Mouse (Mus musculus) limb, embryonic 11.5 days (tissue): ENCODE results near the gene Ndufs7. TPM values are rescaled to one million over a fixed set of nuclear protein-coding genes. Genes with fewer than 3 reads are reported as not detected.
A peak's percentile ranks its signal among the peaks of the same experiment; 100 is the strongest.
"Not testable (repeated sequence)": the region's sequence is repeated elsewhere in the genome, so short reads cannot be mapped to it uniquely, and the experiment has no call there.

Experiments
- ATAC-seq: fragments of 200-750 bp; cut with Nextera tagmentation; 2 replicates; pipeline ENCODE4 v1.8.0; 2017; ENCODE audit warnings: low read depth; ENCODE audit not compliant: insufficient number of reproducible peaks, low FRiP score, low TSS enrichment
- DNase-seq: peaks from one replicate; pipeline ENCODE4 v3.0.0-alpha.2; 2015; ENCODE audit warnings: low spot score
- H3K27ac ChIP-seq: fragments of 300-500 bp; sonication (generic); replicated peaks from 2 replicates; pipeline ENCODE4 v1.5.1; 2014; ENCODE audit warnings: low read depth, mild to moderate bottlenecking, low read length
- H3K27me3 ChIP-seq: fragments of 300-500 bp; sonication (generic); 2 replicates; pipeline ENCODE4 v1.6.1; 2014; ENCODE audit warnings: mild to moderate bottlenecking, low read length, mixed read lengths; ENCODE audit not compliant: control insufficient read depth, insufficient read depth
- H3K36me3 ChIP-seq: fragments of 300-500 bp; sonication (generic); 2 replicates; pipeline ENCODE4 v1.6.1; 2014; ENCODE audit warnings: mild to moderate bottlenecking, low read length, moderate library complexity, mixed read lengths; ENCODE audit not compliant: control insufficient read depth, insufficient read depth
- H3K4me1 ChIP-seq: fragments of 300-500 bp; sonication (generic); 2 replicates; pipeline ENCODE4 v1.6.1; 2014; ENCODE audit warnings: low read length, mixed read lengths; ENCODE audit not compliant: control insufficient read depth, insufficient read depth
- H3K4me2 ChIP-seq: fragments of 300-500 bp; sonication (generic); 2 replicates; pipeline ENCODE4 v1.6.1; 2014; ENCODE audit warnings: low read depth, mild to moderate bottlenecking, moderate library complexity; ENCODE audit not compliant: severe bottlenecking
- H3K4me3 ChIP-seq: fragments of 300-500 bp; sonication (generic); 2 replicates; pipeline ENCODE4 v1.5.1; 2014; ENCODE audit warnings: low read depth, low read length
- H3K9ac ChIP-seq: fragments of 300-500 bp; sonication (generic); 2 replicates; pipeline ENCODE4 v1.6.1; 2014; ENCODE audit warnings: mild to moderate bottlenecking, low read length
- H3K9me3 ChIP-seq: fragments of 300-500 bp; sonication (generic); 2 replicates; pipeline ENCODE4 v1.6.1; 2016; ENCODE audit warnings: low read length; ENCODE audit not compliant: control insufficient read depth
- WGBS: fragments of 180-500 bp; shearing (Covaris S2); extraction: QIAGEN DNeasy Blood & Tissue Kit; methylation state at CpG from one replicate; pipeline ENCODE4 v1.1.7; 2014; 5-methylcytosine and 5-hydroxymethylcytosine counted together
- polyA plus RNA-seq: library from polyadenylated mRNA; unstranded; fragments of >200 nt; fragmentation: Nextera tagmentation; extraction: Ambion mirVana; gene quantifications from 2 replicates; pipeline ENCODE4 v1.2.1, GENCODE M21; 2014

The Ndufs7 gene
- polyA plus RNA-seq, 1 experiment from 2014 or later = 281 TPM

DNA sequence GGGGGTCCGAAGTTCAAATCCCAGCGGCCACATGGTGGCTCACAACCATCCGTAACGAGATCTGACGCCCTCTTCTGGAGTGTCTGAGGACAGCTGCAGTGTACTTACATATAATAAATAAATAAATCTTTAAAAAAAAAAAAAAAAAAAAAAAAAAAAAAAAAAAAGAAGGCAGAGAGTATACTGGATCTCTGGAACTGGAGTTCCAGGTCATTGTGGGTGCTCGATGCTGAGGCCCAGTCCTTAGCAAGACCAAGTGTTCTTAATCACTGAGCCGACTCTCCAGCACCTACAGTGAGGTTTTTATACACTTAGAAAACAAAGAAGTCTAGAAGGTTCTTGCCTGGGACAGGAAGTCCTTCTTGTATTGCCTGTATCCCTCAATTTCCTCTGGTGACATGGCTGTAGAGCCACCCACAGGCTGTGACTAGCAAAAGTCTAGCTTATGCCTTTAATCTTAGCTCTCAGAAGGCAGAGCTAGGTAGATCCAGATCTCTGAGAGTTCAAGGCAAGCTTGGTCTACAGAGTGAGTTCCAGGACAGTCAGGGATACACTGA is 37.3 kb upstream of the Ndufs7 start:
- not testable (repeated sequence) for ATAC-seq, H3K36me3 ChIP-seq, H3K4me2 ChIP-seq, H3K4me3 ChIP-seq, H3K27me3 ChIP-seq, H3K9me3 ChIP-seq, H3K9ac ChIP-seq, H3K27ac ChIP-seq, H3K4me1 ChIP-seq, DNase-seq
- WGBS = 76% methylated on average over 7 of the region's 7 CpGs

DNA sequence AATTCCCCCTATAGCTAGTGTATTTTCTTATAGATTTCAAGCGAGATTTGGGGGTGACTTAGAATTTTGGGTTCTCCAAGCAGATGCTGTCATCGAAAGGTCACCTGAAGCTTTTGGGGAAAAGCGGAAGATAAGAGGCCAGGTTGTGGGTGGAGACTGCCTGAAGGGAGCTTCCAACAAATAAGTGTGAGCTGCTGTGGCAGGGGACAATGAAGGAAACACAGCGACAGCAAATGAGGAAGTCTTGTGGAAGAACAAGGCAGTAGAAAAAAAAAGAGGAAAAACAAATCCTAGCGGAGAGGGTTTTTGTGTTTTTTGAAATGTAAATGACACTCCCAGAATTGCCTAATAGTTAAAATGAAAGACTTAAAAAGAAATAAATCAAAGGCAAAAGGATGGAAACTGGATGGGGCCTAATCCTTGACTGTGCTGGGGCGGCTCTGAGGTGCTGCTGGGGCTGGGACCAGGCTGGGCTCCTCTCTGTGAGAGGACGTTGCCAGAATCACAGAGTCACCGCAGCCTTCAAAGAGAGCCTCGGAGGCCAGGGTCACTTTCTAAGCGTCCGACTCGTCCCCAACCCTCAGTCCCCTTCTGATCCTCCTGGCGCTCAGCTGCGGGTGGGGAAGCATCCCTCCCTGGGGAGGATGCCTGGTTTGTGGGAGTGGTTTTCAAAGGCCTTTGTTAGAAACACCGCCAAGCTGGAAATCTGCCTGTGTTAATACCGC is 33.7 kb upstream of the Ndufs7 start:
- no peak overlapping the region for H3K9ac ChIP-seq
- H3K27ac ChIP-seq = no peak overlapping the region
- no peaks in the 10 kb centered on the region for H3K9me3 ChIP-seq
- no peak overlapping the region for H3K4me2 ChIP-seq
- WGBS = 26% methylated on average over 16 of the region's 16 CpGs
- ATAC-seq = no peak
- no peaks in the 10 kb centered on the region for H3K27me3 ChIP-seq
- no peaks in the 10 kb centered on the region for H3K4me1 ChIP-seq
- H3K4me3 ChIP-seq = no peak overlapping the region
- no peak for DNase-seq
- H3K36me3 ChIP-seq = no peaks in the 10 kb centered on the region

DNA sequence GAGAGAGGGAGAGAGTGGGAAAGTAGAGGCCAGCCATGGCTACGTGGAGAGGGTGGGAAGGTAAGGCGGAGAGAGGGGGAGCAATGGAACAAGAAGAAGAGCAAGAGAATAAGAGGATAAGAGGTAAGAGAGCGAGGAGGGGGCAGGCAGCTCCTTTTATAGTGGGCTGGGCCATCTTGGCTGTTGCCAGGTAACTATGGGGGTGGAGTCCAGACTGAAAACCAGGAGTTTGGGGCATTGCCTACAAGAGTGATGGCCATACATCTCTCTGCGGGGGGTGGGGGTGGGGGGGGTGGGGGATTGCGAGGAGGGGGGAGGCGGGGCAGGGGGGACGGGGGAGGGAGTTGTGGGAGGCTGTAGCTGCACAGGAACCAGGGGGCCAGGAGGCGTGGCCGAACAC is 28.2 kb upstream of the Ndufs7 start:
- 40% methylated on average over 6 of the region's 9 CpGs for WGBS
- no peak for ATAC-seq
- DNase-seq = no peak

DNA sequence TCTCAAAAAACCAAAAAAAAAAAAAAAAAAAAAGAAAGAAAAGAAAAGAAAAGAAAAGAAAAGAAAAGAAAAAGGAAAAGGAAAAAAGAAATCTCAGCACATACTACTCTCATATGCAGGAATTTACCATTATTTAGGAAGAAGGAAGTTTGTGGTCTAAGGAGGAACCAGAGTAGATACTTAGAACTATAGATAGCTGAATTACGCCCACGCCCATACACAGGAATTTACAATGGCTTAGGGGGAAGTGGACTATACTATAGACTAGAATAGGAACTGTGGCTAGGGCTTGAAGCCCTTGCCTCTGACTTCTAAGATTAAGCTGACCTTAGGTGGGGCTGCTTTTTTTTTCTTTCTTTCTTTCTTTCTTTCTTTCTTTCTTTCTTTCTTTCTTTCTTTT is 25.8 kb upstream of the Ndufs7 start:
- H3K9ac ChIP-seq, H3K36me3 ChIP-seq, H3K9me3 ChIP-seq, H3K27ac ChIP-seq, H3K4me2 ChIP-seq, ATAC-seq, H3K4me3 ChIP-seq, DNase-seq, H3K27me3 ChIP-seq: not testable (repeated sequence)
- 98% methylated on average over 2 of the region's 2 CpGs for WGBS
- peaks cover 16% of the 10 kb centered on the region for H3K4me1 ChIP-seq

More for the DNA sequence above, 28.2 kb upstream of the Ndufs7 start:
- H3K4me1 ChIP-seq = peaks cover 5% of the 10 kb centered on the region; the same call in 1 of the 2 replicates
- no peaks in the 10 kb centered on the region for H3K9me3 ChIP-seq
- H3K4me2 ChIP-seq = no peak overlapping the region
- no peak overlapping the region for H3K9ac ChIP-seq
- H3K27me3 ChIP-seq = no peaks in the 10 kb centered on the region
- no peak overlapping the region for H3K4me3 ChIP-seq
- no peaks in the 10 kb centered on the region for H3K36me3 ChIP-seq
- no peak overlapping the region for H3K27ac ChIP-seq

DNA sequence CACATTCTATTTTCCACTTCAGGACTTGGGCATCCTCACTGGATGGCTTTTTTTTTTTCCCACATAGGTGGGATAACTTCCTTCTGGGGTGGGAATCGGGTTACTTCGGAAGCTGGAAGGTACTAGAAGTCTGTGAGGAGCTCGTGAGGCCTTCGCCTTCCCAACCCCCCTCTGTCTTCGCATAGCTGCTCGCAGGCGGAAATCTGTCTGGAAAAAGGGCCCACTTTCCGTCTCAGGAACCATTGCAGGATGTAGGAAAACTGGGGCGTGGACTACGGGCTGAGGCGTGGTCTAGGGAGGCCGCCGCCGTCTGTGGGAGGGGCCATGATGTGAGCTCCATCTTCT is 22.9 kb upstream of the Ndufs7 start:
- no peaks in the 10 kb centered on the region for H3K9me3 ChIP-seq
- ATAC-seq (no peak), DNase-seq (no peak)
- H3K4me2 ChIP-seq = peak overlapping the region; percentile 91
- H3K36me3 ChIP-seq = peaks cover 11% of the 10 kb centered on the region
- H3K4me1 ChIP-seq = peaks cover 26% of the 10 kb centered on the region
- WGBS = under 1% methylated on average over 14 of the region's 14 CpGs
- peak overlapping the region; percentile 88; the same call in 1 of the 2 replicates for H3K4me3 ChIP-seq
- H3K27ac ChIP-seq = peak overlapping the region; percentile 93
- no peaks in the 10 kb centered on the region for H3K27me3 ChIP-seq
- peak overlapping the region; percentile 32 for H3K9ac ChIP-seq

DNA sequence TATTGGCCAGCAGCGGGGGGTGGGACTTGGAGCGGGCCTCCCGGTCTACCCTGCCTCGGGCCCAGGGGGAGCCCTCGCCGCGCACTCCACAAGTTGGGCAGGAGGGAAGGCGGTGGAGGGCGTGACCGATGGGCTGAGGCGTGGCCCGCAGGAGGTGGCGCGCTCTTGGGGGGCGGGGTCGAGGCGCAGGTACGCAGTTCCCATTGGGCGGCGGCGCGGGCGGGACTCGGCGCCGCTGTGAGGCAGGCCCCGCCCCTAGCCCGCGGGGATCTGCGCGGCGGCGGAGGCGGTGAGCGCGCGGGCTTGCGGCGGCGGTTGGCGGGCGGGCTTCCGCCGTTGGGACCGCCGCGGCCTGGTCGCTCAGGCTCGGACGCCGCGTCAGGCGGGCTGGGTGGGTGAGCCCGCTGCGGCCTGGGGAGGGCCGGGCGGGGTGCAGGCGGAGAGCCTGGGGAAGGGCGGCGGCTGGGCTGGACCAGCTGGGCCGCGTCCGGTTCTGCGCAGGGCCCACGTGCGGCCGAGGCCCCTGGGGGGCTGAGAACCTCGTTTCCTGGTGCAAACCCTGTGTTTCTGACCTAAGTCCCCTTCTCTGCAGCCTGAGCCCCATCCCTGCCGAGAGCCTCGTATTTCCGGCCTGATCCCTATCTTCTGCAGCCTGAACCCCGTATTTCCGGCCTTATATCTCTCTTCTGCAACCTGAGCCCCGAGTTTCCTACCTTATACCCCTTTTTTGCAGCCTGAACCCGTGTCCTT is 22.3 kb upstream of the Ndufs7 start, which contains the start of gene Mum1:
Mum1 (plus strand) TSS at position 19 of the 750 bp plus-strand sequence.
- WGBS = under 1% methylated on average over 71 of the region's 75 CpGs
- H3K4me1 ChIP-seq = peaks cover 25% of the 10 kb centered on the region

DNA sequence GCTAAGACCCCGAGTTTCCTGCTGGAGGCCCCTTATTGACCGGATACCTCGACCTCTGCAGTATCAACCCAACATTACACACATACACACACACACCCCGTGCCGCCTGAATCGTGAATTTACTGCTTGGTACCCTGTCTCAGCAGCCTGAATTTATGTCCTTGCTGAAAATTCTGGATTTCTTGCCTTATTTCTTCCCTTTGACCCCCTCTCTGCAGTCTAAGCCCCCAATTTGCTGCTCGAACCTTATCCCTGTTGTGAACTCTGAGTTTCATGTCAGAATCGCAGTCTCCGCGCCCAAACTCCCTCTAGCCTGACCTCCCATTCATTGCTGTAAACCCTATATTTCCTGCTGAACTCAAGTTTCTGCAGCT is 21.8 kb upstream of the Ndufs7 start:
- Histone ChIP-seq H3K9me3 (no peaks in the 10 kb centered on the region), H3K27me3 (no peaks in the 10 kb centered on the region), H3K27ac (peak overlapping the region; percentile 91; the same call in 1 of the 2 replicates), H3K4me2 (peak overlapping the region; percentile 91), H3K36me3 (peaks cover 16% of the 10 kb centered on the region), H3K9ac (peak overlapping the region; percentile 97), H3K4me1 (peaks cover 25% of the 10 kb centered on the region), H3K4me3 (peak overlapping the region; percentile 88)
- no peak for DNase-seq
- 11% methylated on average over 10 of the region's 10 CpGs for WGBS
- ATAC-seq = no peak

More for the DNA sequence above, 22.3 kb upstream of the Ndufs7 start, which contains the start of gene Mum1:
- Histone ChIP-seq H3K27ac (peak within 1 kb of the TSS; percentile 93), H3K9me3 (no peaks in the 10 kb centered on the region), H3K36me3 (peaks cover 14% of the 10 kb centered on the region), H3K9ac (peak within 1 kb of the TSS; percentile 97), H3K27me3 (no peaks in the 10 kb centered on the region), H3K4me3 (peak within 1 kb of the TSS; percentile 88), H3K4me2 (peak within 1 kb of the TSS; percentile 91)
- ATAC-seq (peak; percentile 98), DNase-seq (peak; percentile 99)
